Mouse (Mus musculus): ENCODE measurements around the gene Nrbp1.

- TF ChIP-seq CTCF (IDR thresholded peaks at IDR 0.05; ENCODE audit: control insufficient read depth, insufficient read depth, low read length) (peak; percentile 75), POLR2A (IDR thresholded peaks at IDR 0.05; ENCODE audit: borderline replicate concordance, control insufficient read depth, low read depth, low read length) (peak; percentile 55)
Measured at GRCm38 (mm10) chr5:31192939-31193630, 47.6 kb upstream of the Nrbp1 start, which contains the start of the genes Snx17 and Eif2b4.
